Mouse (Mus musculus) heart, adult 2 months (tissue): ENCODE data around the gene Ifitm1. TPM values are rescaled to one million over a fixed set of nuclear protein-coding genes. Genes with fewer than 3 reads are reported as not detected.

ENCODE experiments used
- DNase-seq, 2 experiments: peaks; one replicate each; pipeline ENCODE4 v3.0.0; 2021
- H3K27ac ChIP-seq: fragments of 200-600 bp; 2 replicates; pipeline ENCODE4 v1.8.1; 2022
- H3K27me3 ChIP-seq: fragments of 200-500 bp; 2 replicates; pipeline ENCODE4 v1.6.1; 2012; ENCODE audit warnings: mild to moderate bottlenecking, low read length, inconsistent platforms, mixed read lengths; ENCODE audit not compliant: control insufficient read depth, insufficient read depth
- H3K36me3 ChIP-seq: fragments of 200-500 bp; 2 replicates; pipeline ENCODE4 v1.6.1; 2012; ENCODE audit warnings: low read length, inconsistent platforms; ENCODE audit not compliant: control insufficient read depth, insufficient read depth
- H3K4me1 ChIP-seq: fragments of 200-500 bp; 2 replicates; pipeline ENCODE4 v1.6.1; 2011; ENCODE audit warnings: low read length; ENCODE audit not compliant: control insufficient read depth, insufficient read depth
- H3K4me3 ChIP-seq: fragments of 200-600 bp; 2 replicates; pipeline ENCODE4 v1.8.1; 2022
- H3K79me2 ChIP-seq: fragments of 200-500 bp; replicated peaks from 2 replicates; pipeline ENCODE4 v1.6.1; 2012; ENCODE audit warnings: mild to moderate bottlenecking, inconsistent platforms, low read length, moderate library complexity, mixed read lengths; ENCODE audit not compliant: control insufficient read depth, insufficient read depth
- H3K9ac ChIP-seq: fragments of 200-500 bp; 2 replicates; pipeline ENCODE4 v1.6.1; 2012; ENCODE audit warnings: low read depth, mild to moderate bottlenecking, control low read depth, inconsistent platforms, low read length, mixed read lengths
- CTCF ChIP-seq: fragments of 200-600 bp; IDR thresholded peaks from 2 replicates; pipeline ENCODE4 v1.8.1; 2022; ENCODE audit warnings: antibody characterized with exemption, mild to moderate bottlenecking, moderate library complexity
- EP300 ChIP-seq: fragments of 200-500 bp; IDR thresholded peaks from 2 replicates; pipeline ENCODE4 v1.6.1; 2011; ENCODE audit warnings: low read depth, low read length, control low read depth; ENCODE audit not compliant: insufficient read depth
- POLR2A ChIP-seq: fragments of 200-500 bp; IDR thresholded peaks from 2 replicates; pipeline ENCODE4 v1.6.1; 2011; ENCODE audit warnings: mild to moderate bottlenecking, low read depth, low read length, control low read depth; ENCODE audit not compliant: insufficient read depth
- WGBS: fragments of 180-500 bp; shearing (Covaris S2); methylation state at CpG from one replicate; pipeline ENCODE4 v1.1.7; 2018; 5-methylcytosine and 5-hydroxymethylcytosine counted together
- intact Hi-C: fragments of 180-260 bp; cut with DNase I; formaldehyde crosslinking; loops from one replicate; pipeline ENCODE4 v1.15.1; 2025
- polyA plus RNA-seq: library from polyadenylated mRNA; depleted of rRNA; stranded (reverse); fragments of >200 nt; gene quantifications from 2 replicates; pipeline ENCODE4 v1.2.3, GENCODE M21; 2012
- total RNA-seq, 2 experiments: library from RNA; stranded (reverse); gene quantifications; 2 replicates each; pipeline ENCODE4 v1.2.3; 2021

Ifitm1 gene
- total and polyA plus RNA-seq, 3 experiments = 6.1 to 52.2 (median 7.7) TPM

DNA sequence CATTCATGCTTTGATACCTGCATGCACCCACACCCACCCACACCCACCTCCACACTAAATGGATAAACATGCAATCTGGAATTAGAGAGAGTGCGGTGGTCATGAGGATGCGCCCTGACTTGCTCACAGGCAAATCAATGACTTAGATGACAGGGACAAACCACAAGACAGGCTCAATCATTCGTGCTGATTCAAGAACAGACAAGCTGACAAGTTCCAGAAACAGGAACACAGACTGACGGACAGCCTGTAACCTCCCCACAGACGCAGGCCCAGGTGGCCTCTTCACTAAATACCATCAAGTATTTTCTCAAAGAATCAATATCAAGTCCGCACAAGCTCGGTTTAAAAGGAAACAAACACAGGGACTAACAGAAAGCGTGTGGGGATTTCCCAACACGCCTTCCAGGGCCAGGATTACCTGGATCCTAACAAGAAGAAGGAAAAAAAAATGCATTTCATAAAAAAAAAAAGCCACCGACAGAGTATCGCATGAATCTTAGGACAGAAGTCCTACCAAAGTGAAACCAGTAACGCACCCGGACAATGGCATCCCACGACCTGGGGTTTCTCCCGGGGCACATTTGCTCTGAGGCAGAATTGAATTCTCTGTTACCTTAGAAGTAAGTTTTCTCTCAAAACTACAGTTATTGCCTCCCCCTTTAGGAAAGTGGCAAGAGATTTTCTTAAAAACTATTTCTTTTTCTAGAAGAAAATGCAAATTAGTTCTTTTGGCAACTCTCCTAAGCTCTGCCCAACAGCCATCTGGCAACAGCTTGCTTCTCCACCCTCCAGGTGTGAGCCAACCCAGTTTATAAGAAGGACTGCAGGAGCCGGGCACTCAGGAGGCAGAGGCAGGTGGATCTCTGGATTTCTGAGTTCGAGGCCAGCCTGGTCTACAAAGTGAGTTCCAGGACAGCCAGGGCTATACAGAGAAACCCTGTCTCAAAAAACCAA lies 20.4 kb downstream of the Ifitm1 start:
- Histone ChIP-seq H3K79me2 (no peaks in the 10 kb centered on the region), H3K9ac (no peak overlapping the region), H3K27me3 (no peaks in the 10 kb centered on the region), H3K36me3 (no peaks in the 10 kb centered on the region), H3K27ac (no peak overlapping the region), H3K4me1 (no peaks in the 10 kb centered on the region), H3K4me3 (no peak overlapping the region)
- DNase-seq = no peak
- intact Hi-C loops = no loop called here
- 82% methylated on average over 17 of the region's 17 CpGs for WGBS
- TF ChIP-seq CTCF (no peak), POLR2A (no peak), EP300 (no peak)

DNA sequence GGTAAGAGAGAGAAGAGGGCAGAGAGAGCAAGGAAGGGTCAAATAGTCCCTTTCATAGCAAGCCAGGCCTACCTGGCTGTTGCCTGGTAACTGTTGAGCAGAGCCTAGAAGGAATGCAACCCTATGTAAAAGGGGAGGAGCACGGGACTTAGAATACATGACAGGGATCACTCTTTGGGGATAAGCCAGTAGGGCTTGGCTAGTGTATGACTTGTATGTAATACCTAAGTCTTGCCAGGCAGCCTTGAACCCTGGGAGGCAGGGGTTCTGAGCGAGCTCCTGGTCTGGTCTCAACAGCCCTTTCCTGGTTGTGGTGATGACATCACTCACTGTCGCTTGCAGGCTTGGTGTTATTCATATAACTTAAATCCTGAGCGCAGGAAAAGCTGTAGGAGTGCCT lies 22.0 kb downstream of the Ifitm1 start:
- DNase-seq = no peak
- intact Hi-C loops = no loop called here
- Histone ChIP-seq H3K4me3 (no peak overlapping the region), H3K9ac (no peak overlapping the region), H3K27me3 (no peaks in the 10 kb centered on the region), H3K79me2 (no peaks in the 10 kb centered on the region), H3K27ac (no peak overlapping the region), H3K36me3 (no peaks in the 10 kb centered on the region), H3K4me1 (no peaks in the 10 kb centered on the region)
- 68% methylated on average over 4 of the region's 4 CpGs for WGBS
- no peak for TF ChIP-seq POLR2A
- TF ChIP-seq CTCF = no peak
- TF ChIP-seq EP300 = no peak

DNA sequence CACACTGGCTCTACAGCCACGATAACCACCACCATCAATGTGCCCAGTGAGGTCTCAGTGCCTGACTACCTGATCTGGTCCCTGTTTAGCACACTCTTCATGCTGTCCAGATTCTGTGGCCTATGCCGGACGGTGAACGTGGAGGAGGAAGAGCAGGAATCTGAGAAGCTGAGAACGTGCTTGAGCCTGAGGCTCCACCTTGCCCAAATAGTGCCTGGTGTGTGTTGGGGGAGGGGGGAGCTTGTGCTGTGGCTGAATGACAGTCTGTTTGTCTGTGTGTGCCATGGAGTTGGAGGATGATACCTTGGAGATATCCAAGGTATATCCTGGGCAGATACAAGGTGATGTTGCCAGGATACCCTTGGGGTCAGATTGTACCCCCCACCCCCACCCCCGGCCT lies 23.2 kb downstream of the Ifitm1 start:
- no peak overlapping the region for H3K27ac ChIP-seq
- TF ChIP-seq EP300 (no peak), CTCF (no peak), POLR2A (no peak)
- 60% methylated on average over 6 of the region's 6 CpGs for WGBS
- DNase-seq = no peak
- H3K9ac ChIP-seq = no peak overlapping the region
- no peaks in the 10 kb centered on the region for H3K27me3 ChIP-seq
- no peak overlapping the region for H3K4me3 ChIP-seq
- intact Hi-C loops = no loop called here
- H3K4me1 ChIP-seq = no peaks in the 10 kb centered on the region
- no peaks in the 10 kb centered on the region for H3K79me2 ChIP-seq
- no peaks in the 10 kb centered on the region for H3K36me3 ChIP-seq

DNA sequence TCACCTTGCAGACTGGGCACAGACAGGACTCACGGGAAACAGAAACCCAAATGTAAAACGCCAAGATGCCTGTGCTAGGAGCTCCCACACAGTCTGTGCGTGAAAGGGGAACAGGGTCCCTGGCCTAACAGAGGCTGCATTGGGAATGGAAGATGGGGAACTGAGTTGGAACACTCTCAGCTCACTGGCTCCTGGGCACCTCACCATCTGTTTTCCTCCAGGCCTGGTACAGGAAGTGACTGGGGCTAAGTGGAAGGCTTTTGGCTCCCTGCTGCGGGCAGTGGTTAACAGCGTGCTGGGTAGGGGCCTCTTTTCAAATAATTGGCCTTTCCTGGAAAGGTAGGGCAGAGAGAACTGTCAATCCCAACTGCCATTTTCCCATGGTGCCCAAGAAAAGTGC lies 23.6 kb downstream of the Ifitm1 start:
- no peak for TF ChIP-seq EP300
- TF ChIP-seq CTCF = no peak
- TF ChIP-seq POLR2A = no peak
- H3K4me3 ChIP-seq = no peak overlapping the region
- H3K9ac ChIP-seq = no peak overlapping the region
- no peaks in the 10 kb centered on the region for H3K36me3 ChIP-seq
- H3K27me3 ChIP-seq = no peaks in the 10 kb centered on the region
- no peaks in the 10 kb centered on the region for H3K79me2 ChIP-seq
- no peak overlapping the region for H3K27ac ChIP-seq
- WGBS = 64% methylated on average over 5 of the region's 5 CpGs
- intact Hi-C loops = no loop called here
- DNase-seq = no peak
- H3K4me1 ChIP-seq = no peaks in the 10 kb centered on the region

DNA sequence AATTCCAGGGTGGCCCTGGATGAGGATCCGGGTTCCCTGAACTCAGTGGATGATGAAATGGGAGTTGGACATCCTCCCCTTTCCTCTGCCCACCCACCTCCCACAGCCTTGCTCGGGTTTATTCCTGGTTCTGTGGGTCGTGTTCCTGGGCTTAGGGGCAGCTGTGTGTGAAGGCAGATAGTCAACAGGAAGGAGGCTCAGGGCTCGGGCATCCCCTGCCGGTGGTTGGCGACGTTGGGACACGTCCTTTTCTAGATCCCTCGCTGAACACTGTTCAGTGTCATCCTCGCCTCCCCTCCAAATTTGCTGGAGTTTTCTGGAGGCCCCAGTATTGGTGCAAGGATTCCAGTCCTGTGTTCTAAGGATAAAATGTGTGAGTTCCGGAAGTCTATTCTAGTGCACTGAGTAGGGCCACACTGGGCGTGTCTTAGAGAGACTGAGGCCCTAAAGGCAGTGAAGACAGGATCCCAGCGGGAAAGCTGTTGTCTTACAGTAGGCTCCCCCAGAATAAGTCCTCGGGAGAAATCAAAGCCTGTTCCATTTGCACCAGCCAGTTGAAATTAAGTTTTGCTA lies 24.2 kb downstream of the Ifitm1 start:
- WGBS = 64% methylated on average over 14 of the region's 14 CpGs
- TF ChIP-seq EP300 = no peak
- TF ChIP-seq CTCF = no peak
- no peak for TF ChIP-seq POLR2A
- Histone ChIP-seq H3K4me3 (no peak overlapping the region), H3K79me2 (no peaks in the 10 kb centered on the region), H3K9ac (no peak overlapping the region), H3K36me3 (no peaks in the 10 kb centered on the region), H3K27me3 (no peaks in the 10 kb centered on the region), H3K27ac (no peak overlapping the region), H3K4me1 (no peaks in the 10 kb centered on the region)
- intact Hi-C loops = no loop called here
- no peak for DNase-seq

DNA sequence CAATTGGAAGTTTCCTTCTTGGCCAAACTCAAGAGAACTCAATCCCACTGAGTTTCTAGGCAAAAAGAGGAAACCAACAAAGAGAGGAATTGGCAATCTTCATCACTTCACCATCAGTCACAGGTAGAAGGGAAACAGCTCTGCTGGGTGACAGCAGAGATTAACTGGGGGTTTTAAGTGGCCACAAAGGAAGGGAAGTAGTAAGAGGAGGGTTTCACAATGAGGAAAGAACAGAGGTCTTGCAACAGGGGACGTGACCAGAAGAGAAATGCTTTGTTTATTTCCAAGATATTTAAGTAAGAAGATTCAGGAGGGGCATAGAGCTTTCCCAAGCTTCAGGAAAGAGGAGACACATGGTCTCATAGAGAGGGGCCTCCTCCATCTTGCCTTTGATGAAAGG lies 30.8 kb downstream of the Ifitm1 start:
- whole genome bisulfite sequencing = 34% methylated on average over 1 of the region's 1 CpGs
- Histone ChIP-seq H3K9ac (no peak overlapping the region), H3K4me1 (no peaks in the 10 kb centered on the region), H3K4me3 (no peak overlapping the region), H3K27ac (no peak overlapping the region), H3K27me3 (peaks cover 1% of the 10 kb centered on the region; the same call in 1 of the 2 replicates), H3K36me3 (no peaks in the 10 kb centered on the region), H3K79me2 (no peaks in the 10 kb centered on the region)
- TF ChIP-seq EP300 (no peak), POLR2A (no peak), CTCF (no peak)
- intact Hi-C loops = no loop called here
- no peak for DNase-seq
